Mouse (Mus musculus) thymus, adult 2 months (tissue): ENCODE measurements around the gene Atg4d. TPM values are rescaled to one million over a fixed set of nuclear protein-coding genes. Genes with fewer than 3 reads are reported as not detected.

Experiments
- DNase-seq: peaks from one replicate; pipeline ENCODE4 v3.0.0; 2021
- H3K27ac ChIP-seq: fragments of 200-500 bp; 2 replicates; pipeline ENCODE4 v1.5.1; 2012; ENCODE audit warnings: low read length, control low read depth; ENCODE audit not compliant: control insufficient read depth, insufficient read depth
- H3K27me3 ChIP-seq: fragments of 200-500 bp; 2 replicates; pipeline ENCODE4 v1.6.1; 2012; ENCODE audit warnings: mild to moderate bottlenecking, low read length, moderate library complexity, mixed read lengths; ENCODE audit not compliant: control insufficient read depth, insufficient read depth
- H3K36me3 ChIP-seq: fragments of 200-500 bp; 2 replicates; pipeline ENCODE4 v1.6.1; 2012; ENCODE audit warnings: mild to moderate bottlenecking, low read length, moderate library complexity; ENCODE audit not compliant: control insufficient read depth, insufficient read depth
- H3K4me1 ChIP-seq: fragments of 200-500 bp; replicated peaks from 2 replicates; pipeline ENCODE4 v1.6.1; 2012; ENCODE audit warnings: low read length; ENCODE audit not compliant: control insufficient read depth, insufficient read depth
- H3K4me3 ChIP-seq: fragments of 200-500 bp; 2 replicates; pipeline ENCODE4 v1.5.1; 2012; ENCODE audit warnings: mild to moderate bottlenecking, low read length, control low read depth, moderate library complexity; ENCODE audit not compliant: control insufficient read depth, insufficient read depth
- CTCF ChIP-seq: fragments of 200-500 bp; IDR thresholded peaks from 2 replicates; pipeline ENCODE4 v1.5.1; 2012; ENCODE audit warnings: mild to moderate bottlenecking, control low read depth, low read length, moderate library complexity, borderline replicate concordance; ENCODE audit not compliant: control insufficient read depth, poor library complexity, insufficient read depth; ENCODE audit errors: extremely low read depth
- POLR2A ChIP-seq: fragments of 200-500 bp; IDR thresholded peaks from 2 replicates; pipeline ENCODE4 v1.6.1; 2012; ENCODE audit warnings: mild to moderate bottlenecking, low read length, control low read depth, moderate library complexity; ENCODE audit not compliant: control insufficient read depth, poor library complexity, insufficient read depth; ENCODE audit errors: extremely low read depth
- WGBS: fragments of 180-500 bp; shearing (Covaris S2); methylation state at CpG from one replicate; pipeline ENCODE4 v1.1.7; 2018; 5-methylcytosine and 5-hydroxymethylcytosine counted together
- polyA plus RNA-seq: library from polyadenylated mRNA; depleted of rRNA; stranded (reverse); fragments of >200 nt; gene quantifications from 2 replicates; pipeline ENCODE4 v1.2.3, GENCODE M21; 2012

Atg4d gene
- polyA plus RNA-seq, 1 experiment: 87.7 TPM

DNA sequence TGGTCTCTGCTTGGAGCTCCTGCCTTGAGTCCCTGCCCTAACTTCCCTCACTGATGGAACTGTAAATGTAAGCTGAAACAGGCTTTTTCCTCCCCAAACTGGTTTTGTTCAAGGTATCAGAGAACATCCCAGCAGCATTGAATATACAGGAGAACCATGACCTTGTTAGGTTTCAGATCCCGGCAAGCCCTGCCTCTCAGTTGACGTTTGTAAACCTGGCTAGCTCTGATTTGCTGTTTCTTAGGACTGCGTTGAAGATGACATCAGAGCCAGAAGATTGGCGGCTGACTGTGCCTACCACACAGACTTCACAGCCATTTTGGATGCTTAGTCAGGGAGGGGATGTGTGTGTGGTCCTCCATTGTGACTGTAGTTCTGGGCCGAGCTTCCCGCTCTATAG, 41.2 kb upstream of the Atg4d start:
- Histone ChIP-seq H3K36me3 (no peaks in the 10 kb centered on the region), H3K4me1 (peaks cover 19% of the 10 kb centered on the region), H3K4me3 (no peak overlapping the region), H3K27me3 (no peaks in the 10 kb centered on the region), H3K27ac (no peak overlapping the region)
- TF ChIP-seq CTCF: no peak
- TF ChIP-seq POLR2A: no peak
- 97% methylated on average over 6 of the region's 6 CpGs for WGBS
- DNase-seq: no peak

DNA sequence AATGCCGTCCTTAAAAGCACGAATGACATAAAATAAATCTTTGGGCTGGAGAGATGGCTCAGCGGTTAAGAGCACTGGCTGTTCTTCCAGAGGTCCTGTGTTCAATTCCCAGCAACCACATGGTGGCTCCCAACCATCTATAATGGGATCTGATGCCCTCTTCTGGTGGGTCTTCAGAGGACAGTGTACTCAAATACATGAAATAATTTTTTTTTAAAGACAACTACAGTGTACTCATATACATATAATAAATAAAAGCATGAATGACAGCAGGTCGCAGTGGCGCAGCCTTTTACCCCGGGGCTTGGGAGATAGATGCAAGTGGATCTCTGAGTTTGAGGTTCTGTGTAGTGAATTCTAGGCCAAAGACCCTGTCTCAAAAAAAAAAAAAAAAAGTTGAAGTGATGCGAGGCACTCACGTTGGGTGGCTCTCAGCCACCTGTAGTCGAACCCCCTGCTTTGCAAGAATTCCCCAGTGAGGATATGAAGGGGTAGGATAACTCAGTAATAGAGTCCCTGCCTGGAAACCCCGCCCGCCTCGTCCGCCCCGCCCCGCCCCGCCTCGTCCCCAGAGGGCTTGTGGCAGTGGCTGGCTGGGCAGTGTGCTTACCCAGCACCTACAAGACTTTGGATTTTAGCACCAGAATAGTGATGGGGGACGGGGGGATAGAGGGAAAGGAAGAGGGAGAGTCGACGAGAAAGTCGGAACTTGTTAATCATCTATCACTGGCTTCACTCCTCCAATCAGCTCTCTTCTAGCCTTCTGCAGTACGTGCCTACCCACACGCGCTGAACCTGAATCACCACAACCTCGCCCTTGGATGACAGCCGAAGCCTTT, 40.3 kb upstream of the Atg4d start:
- Histone ChIP-seq H3K36me3 (no peaks in the 10 kb centered on the region), H3K27me3 (no peaks in the 10 kb centered on the region), H3K27ac (no peak overlapping the region), H3K4me1 (peaks cover 19% of the 10 kb centered on the region), H3K4me3 (no peak overlapping the region)
- DNase-seq: no peak
- TF ChIP-seq POLR2A: no peak
- TF ChIP-seq CTCF: no peak
- WGBS: 26% methylated on average over 26 of the region's 26 CpGs

- Histone ChIP-seq H3K36me3 (0 out of 2 replicates have a peak, but pooled peaks cover 5% of the 10 kb centered on the region), H3K27ac (no peak overlapping the region), H3K27me3 (no peaks in the 10 kb centered on the region), H3K4me3 (no peak overlapping the region), H3K4me1 (peaks cover 19% of the 10 kb centered on the region)
- TF ChIP-seq CTCF (no peak), POLR2A (no peak)
- no peak for DNase-seq
- 12% methylated on average over 7 of the region's 7 CpGs for WGBS
Measured at GRCm38 (mm10) chr9:21225415-21225758, 39.7 kb upstream of the Atg4d start.

GRCm38 (mm10) chr9:21227342-21227741, 37.8 kb upstream of the Atg4d start:
- H3K4me3 ChIP-seq: peak overlapping the region; percentile 47
- 17% methylated on average over 16 of the region's 16 CpGs for WGBS
- no peak overlapping the region; the same call in 1 of the 2 replicates for H3K27ac ChIP-seq
- TF ChIP-seq POLR2A: 0 out of 2 replicates have a peak, but pooled peaks have one; percentile 35
- TF ChIP-seq CTCF: no peak
- peaks cover 13% of the 10 kb centered on the region for H3K4me1 ChIP-seq
- H3K36me3 ChIP-seq: 0 out of 2 replicates have a peak, but pooled peaks cover 5% of the 10 kb centered on the region
- H3K27me3 ChIP-seq: no peaks in the 10 kb centered on the region
- DNase-seq: peak; percentile 53

DNA sequence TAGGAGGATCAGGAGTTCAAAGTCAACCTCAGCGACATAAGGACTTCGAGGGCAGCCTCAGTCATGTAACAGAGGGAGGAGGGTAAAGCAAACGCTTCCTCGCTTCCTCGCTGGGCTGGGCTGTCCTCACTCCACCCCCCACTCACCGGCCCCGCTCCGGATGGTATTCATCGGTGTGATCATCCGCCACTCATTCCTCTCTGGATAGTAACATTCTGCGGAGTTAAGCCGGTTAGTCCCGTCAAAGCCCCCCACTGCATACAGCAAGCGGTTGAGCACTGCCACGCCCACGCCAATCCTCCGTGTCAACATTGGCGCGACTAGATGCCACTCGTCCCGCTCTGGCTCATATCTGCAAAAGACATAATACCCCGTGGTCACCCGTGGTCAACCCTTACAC, 33.5 kb upstream of the Atg4d start:
- Histone ChIP-seq H3K27ac (no peak overlapping the region), H3K36me3 (0 out of 2 replicates have a peak, but pooled peaks cover 5% of the 10 kb centered on the region), H3K27me3 (no peaks in the 10 kb centered on the region), H3K4me1 (peaks cover 20% of the 10 kb centered on the region), H3K4me3 (no peak overlapping the region)
- 91% methylated on average over 23 of the region's 23 CpGs for WGBS
- TF ChIP-seq CTCF (no peak), POLR2A (no peak)
- no peak for DNase-seq

- peaks cover 25% of the 10 kb centered on the region for H3K4me1 ChIP-seq
- 95% methylated on average over 5 of the region's 5 CpGs for WGBS
- DNase-seq: no peak
- no peak overlapping the region for H3K27ac ChIP-seq
- H3K27me3 ChIP-seq: no peaks in the 10 kb centered on the region
- no peak overlapping the region for H3K4me3 ChIP-seq
- no peak for TF ChIP-seq CTCF
- no peak for TF ChIP-seq POLR2A
- 0 out of 2 replicates have a peak, but pooled peaks cover 5% of the 10 kb centered on the region for H3K36me3 ChIP-seq
Measured at GRCm38 (mm10) chr9:21232867-21233266, 32.2 kb upstream of the Atg4d start.
